Mouse (Mus musculus) cerebellum, adult 9-10 months (tissue): ENCODE measurements around the gene Tmem131.

Experiments
- DNase-seq: peaks from one replicate; pipeline ENCODE4 v3.0.0; 2022

Tmem131 gene

DNA sequence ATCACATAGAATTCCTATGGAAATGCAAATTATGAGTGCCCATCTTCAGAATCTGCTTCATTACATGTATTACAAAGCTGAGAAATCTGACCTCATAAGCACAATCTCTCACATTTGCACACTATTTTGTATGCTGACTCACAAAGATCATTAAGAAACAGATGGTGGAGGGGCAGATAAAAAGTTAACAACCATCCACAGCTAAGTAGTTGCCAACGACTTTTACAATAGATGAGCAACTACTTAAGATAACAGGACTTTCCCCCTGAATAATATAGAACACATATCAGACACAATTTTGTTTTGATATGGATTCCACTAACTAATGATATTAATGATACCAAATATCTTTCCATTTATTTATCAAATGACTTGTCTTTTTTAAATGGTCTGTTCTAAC, 66.3 kb downstream of the Tmem131 start:
- DNase-seq, result no peak

DNA sequence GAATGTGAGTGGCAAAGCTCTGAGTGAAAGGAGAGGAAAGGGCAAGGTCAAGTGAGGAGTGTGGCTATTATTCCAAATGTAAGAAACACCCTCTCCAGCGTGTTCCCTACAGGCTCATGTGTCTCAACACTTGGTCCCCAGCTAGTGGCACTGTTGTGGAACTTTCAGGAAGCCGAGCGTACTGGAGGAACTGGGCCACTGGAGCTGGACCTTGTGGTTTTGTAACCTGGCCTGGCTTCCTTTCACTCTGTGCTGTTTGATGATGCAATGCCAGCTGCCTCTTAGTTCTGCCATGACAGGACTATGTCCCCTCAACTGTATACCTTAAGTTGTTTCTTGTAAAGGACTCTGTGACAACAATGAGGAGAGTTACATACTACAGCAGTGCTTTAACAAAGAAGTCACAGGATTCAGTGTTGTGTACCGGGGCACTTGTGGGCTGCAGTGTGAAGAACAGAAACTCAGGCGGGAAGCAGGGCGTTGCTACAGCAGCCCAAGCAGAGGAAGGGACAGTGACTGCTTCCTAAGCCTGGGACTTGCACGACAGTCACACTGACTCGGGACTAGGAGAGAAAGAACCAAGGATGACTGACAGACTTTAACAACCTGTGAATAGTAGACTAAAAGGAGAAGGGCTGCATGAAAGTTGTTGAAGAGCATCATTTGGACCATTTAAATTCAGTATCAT, 68.4 kb downstream of the Tmem131 start:
- no peak for DNase-seq

DNA sequence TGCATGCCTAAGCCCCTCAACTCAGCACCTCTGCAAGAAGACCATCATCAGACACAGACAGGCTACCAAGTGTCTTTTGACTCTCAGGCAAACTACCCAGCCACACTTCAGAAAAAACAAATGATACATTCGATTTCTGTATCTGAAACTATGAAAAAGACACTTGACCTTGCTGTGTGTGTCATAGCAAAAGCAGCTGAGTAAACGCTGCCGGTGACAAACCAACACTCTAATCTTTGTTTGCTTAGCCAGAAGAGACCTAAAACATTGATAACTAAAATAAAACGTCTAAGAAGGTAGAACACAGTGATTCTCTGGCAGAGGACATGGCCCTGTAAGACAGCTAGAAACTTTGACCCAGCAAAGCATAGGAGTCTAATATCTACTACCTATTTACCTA, 72.2 kb downstream of the Tmem131 start:
- no peak for DNase-seq

DNA sequence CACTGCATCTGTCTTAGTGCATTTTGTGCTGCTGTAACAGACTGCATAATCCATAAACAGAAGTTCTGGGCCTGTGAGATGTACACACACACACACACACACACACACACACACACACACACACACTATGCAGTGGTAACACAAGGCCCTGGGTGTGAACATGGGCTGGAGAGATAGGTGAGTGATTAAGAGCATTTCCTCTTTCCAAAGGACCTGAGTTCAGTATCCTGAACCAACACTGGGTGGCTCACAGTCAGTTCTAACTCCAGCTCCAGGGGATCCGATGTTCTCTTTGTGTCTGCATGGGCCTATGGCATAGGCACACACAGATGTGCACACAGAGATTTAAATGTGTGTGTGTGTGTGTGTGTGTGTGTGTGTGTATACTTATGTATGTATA, 72.9 kb downstream of the Tmem131 start:
- no peak for DNase-seq

DNA sequence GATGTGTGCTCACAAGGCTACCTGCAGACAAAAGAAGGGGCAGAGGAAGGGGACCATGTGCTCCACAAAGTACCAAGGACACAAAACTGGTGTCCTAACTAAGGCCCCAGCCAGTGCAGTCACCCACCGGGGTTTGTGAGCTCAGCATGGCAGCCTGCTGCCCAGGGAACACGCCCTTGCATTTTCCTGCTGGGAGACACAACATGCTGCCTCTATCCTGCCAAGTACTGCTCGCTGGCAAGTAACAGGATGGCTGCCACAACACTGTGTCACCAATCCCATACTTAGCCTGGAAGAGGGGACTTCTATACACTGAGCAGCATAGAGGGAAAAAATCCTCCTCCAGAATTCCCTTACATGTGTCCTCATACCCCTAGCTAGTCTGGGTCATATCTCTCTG, 78.7 kb downstream of the Tmem131 start:
- DNase-seq, result peak; percentile 58

DNA sequence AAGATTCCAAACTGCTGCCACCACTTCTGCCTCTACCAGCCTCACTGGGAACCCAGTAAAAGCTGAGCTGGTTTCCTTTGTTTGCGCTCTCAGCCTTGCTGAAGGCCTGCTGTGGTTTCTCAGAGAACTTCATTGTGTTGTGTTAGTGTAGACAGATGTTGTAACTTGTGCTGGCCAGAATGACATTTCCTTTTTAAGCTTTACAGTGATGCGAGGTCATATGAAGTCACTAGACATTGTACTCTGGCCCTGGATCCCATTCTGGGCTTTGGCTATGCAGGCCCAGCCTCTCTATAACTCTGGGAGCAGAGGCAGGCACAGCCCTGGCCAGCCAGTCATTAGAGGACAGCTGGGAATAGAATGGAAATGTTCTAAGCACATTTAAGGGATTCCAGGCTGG, 81.7 kb downstream of the Tmem131 start:
- no peak for DNase-seq

DNA sequence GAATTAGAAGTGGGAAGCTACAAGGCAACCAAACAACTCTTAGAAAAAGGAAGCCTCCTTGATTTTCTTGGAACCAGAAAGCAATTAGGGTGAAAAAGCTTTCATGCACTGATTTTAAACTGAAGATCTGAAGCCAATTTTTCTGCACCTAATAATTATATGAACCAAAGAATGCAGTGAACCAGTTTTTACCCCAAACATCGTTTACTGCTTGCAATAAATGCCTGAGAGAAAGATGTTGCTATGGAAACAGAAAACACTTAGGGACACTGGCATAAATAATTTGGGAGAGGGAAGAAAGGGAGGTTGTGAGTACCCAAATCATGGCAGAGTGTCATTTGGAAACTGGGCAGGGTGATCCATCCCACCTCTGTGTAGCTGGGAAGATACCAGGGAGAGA, 82.6 kb downstream of the Tmem131 start:
- DNase-seq, result no peak

DNA sequence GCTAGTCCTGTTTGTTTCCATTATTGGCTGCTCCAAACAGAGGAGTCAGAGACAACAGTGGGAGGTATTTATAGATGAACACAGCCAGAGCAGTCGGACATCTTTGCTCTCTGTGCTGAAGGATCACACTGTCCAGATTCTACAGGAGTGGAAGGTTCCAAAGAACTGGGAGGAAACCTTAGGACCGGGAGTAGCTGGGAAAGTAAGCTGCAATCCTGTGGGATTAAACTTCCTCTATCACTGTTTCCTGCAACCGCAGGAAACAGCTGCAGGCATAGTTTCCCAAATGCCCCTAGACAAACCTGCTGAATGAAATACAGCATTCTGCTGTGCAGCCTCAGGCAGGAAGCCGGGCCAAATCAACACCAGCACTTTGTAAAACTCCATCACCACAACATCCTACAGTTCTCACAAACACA, 83.0 kb downstream of the Tmem131 start:
- no peak for DNase-seq

DNA sequence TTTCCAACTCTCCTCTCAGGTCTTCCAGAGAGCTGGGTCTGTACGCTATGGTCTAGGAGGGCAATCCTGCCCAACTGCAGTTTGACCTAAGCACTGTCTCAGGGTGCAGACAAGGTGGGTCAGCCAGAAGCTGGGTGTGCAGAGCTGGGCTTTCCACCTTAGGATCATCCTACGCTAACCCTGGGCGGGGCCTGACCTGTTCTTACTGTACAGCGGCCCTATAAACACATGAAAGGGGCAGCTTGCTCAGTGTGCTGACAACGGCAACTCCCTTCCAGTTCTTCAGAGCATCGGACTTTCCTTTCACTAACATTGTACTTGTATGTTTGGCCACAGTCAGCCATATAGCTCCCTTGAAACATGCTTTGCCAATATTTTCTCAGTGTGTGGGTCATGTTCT, 86.4 kb downstream of the Tmem131 start:
- DNase-seq, result no peak

DNA sequence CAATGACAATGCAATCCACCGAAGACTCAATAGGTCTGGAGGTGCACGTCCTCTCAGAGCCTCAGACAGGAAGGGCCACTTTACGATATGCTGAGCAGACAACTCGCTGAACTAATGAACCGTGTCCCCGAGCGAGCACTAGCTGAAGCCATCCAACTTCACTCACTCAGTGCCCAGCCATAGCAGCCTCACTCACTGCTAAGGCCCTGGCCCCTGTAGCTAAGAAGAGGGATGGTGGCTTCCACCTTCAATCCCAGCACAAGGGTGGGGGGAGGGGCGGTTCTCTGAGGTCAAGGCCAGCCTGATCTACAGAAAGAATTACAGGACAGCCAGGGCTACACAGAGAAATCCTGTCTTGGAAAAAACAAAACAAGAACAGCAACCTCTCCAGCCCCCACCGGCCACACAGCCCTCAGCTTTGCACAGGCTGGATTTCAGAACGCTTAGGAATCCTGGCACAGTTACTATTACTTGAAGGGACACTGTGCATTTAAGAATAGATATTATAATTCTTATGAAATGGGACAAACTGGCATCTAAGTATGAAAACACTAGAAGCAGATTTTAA, 89.2 kb downstream of the Tmem131 start:
- DNase-seq, result no peak

DNA sequence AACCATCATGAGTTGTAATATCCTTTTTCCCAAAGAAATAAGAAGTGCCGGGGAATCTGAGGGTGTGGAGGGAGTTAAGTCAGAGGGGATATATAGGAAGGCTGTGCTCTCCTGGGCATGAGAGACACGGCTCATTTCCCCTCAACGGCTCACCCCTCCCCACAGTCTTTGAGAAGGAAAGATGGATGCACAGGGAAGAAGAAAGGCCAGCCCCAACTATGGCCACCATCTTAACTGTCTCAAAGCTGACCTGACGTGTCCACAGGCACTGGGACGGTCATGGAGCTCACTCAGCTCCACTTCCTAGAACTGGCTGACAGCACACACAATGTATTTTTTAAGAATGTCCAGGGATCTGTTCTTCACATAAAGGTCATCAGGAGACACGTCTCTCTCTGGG, 91.4 kb downstream of the Tmem131 start:
- no peak for DNase-seq

DNA sequence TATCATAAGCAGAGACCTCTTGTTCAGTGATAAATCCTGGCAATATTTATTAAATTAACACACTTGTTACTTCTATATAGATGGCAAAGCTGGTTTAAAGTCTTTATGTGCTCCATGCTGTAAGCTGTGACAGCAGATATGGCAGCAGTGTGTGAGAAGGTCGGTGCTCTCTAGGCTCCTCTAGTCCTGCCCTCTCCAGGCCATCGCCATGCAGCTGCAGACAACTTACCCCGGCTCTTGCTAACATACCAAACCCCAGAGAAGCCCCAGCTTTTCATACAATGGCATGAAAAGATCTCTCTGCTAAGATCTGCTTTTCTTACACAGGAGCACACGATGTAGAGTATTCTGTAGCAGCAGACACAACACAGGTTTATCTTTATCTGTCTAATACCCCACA, 92.1 kb downstream of the Tmem131 start:
- DNase-seq, result no peak

DNA sequence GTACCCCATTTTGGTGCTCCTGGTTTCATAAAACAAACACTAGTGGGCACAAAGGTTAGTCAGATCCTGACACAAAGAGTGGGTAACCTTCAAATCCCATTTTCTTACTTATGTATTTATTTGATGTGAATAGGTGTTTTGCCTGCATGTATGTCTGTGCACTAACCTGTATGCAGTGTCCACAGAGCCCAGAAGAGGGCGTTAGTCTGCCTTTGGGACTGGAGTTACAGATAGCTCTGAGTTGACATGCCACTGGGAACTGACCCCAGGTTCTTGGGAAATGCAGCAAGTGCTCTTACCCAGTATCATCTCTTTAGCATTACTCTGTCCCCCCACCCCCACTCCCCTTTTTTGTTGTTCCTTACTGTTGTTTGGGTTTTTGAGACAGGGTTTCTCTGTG, 95.4 kb downstream of the Tmem131 start:
- no peak for DNase-seq

DNA sequence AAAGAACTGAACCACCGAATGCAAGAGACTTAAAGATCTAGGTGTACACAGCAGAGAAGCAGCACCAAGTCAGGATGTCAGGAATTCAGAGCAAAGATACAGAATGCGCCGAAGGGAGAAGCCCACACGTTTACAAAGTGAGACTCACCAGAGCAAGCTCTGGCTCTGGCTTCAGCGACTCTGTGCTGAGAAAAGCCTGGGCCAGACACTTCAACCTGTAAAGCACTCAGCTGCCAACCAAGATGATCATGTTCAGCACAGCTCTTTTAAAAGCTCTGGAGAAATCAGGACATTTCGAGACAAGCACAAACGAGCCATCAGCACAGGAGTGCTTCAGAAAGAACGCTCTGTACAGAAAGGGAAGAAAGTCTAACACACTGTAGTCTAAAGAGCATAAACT, 96.2 kb downstream of the Tmem131 start:
- no peak for DNase-seq

DNA sequence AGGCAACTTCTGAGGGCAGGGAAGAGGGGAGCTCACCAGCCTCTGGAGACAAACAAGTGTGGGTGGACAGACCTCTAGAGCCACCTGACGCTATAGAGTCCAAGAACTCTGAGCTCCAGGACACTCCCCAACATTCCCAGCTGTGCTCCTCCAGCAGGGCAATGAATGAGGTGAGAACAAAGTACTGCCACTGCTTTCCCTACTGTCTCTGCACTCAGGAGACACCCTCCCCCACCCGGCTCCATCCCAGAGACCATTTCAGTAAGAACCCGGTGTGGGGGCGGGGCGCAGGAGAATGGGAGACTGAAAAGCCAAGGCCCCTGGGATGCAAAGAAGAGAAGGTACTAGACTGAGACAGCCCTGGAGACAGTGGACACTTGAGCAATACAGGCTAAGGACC, 98.4 kb downstream of the Tmem131 start:
- no peak for DNase-seq

DNA sequence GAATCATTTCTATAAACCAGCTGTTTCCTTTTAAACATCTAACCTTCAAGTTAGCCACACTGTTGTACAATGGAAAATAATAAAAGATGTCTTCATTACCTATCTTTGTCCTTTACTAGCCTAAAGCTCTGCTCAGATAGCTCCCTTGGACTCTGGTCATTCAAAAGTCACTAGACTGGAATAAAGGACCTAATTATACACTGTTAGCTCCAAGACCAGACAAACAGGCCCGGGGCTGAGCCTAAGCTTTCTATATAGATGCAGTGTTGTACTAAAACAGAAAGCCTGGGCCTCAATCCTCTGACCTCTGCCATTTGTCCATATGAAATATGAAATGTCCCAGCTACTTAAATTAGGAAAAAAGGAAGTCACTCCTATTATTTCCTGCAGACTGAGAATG, 101.7 kb downstream of the Tmem131 start:
- DNase-seq, result no peak

DNA sequence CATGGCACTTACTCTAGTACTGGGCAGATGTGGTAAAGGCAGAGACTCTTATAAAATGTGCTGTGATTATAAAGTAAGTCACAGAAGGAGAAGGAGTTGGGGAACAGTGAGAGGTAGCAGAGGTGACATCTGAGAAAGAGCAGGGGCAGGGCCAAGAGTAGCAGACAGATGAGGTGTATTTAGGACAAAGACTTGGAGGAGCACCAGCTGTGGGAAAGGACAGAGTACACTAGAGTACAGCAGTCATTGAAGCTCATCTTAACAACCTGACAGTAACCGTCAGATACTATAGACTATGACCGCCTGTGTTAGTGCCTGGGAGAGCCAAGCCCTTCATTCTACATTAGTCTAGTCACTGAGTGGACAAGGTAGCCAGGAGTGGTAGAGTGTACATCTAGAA, 102.5 kb downstream of the Tmem131 start:
- no peak for DNase-seq

DNA sequence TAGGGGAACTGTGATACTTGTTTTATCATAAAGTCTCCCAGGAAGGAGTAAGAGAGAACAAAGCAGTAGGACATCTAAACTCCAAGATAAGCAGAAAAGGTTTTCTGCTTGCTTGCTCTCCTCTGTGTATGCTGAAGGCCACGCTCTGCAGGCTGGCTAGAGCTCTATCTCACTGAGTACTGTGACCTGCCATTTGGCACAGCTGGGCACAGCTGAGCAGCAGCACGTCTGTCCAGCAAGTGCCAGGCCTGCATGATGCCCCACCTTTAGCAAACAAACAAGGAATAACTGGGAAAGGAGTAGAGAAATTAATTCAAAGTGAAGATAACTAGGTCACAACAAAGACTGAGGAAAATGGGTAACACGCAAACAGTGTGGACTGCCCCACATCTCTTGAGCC, 103.6 kb downstream of the Tmem131 start:
- no peak for DNase-seq

DNA sequence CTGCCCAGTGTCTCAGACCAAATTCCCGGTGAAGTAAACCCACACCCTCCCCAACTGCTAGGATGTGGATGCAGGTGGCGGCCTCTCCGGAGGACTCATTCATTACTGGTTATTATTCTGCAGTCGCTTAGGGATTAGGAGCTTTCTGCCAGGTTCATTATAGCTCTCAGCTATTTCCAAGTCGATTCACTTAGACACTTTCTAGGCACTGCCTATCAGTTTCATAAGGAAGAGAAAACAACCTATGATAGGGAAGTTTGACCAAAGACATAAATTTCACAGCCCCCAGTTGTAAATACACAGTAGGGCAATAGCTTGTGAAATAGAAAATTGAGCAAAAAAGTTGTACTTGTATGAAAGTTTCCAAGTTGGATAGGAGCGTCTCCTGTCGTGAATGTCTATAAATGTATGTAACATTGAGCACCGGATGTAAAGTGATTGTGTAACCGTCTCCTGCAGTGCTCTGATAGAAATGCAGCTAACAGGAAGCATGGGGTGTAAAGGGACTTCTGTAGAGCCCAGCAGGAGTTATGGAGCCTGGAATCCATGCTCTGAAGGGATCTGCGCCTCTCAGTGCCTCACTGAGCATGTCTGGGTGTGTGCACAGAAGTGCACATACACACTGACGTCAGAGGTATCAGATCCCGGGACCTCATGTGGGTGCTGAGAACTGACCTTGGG, 107.1 kb downstream of the Tmem131 start:
- DNase-seq, result no peak

DNA sequence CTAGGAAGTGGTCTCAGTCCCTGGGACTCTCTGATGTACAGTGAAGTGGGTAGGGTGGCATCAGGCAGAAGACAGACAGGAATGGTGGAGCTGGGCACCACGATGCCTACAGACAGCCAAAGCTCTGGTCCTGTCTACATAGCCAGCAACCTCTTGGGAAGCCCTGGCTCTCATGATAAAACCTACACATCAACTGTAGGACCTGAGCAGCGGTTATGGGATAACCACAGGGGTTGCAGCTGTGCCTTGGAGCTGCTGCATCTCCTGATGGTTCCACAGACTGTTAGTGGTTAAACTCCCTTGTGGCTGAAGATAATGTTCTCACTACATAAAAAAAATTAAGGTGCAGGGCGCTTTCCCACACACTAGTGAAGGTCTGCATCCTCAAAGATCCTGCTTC, 107.9 kb downstream of the Tmem131 start:
- no peak for DNase-seq

DNA sequence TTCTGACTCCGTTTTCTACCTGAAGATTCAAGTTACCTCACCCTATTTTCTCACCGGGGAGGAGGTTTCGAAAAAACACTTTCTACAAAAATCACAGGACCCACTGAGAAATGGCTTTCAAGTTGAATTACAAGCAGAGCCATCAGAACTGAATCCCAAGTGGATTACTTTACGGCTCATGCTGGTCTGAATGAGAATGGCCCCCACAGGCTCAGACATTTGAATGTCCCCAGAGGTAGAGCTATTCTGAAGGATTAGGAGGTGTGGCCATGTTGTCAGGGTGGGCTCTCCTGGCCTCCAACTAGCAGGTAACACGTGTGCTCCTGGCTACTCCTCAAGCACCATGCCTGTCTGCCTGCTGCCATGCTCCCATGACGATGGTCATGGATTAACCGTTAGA, 109.4 kb downstream of the Tmem131 start:
- no peak for DNase-seq

DNA sequence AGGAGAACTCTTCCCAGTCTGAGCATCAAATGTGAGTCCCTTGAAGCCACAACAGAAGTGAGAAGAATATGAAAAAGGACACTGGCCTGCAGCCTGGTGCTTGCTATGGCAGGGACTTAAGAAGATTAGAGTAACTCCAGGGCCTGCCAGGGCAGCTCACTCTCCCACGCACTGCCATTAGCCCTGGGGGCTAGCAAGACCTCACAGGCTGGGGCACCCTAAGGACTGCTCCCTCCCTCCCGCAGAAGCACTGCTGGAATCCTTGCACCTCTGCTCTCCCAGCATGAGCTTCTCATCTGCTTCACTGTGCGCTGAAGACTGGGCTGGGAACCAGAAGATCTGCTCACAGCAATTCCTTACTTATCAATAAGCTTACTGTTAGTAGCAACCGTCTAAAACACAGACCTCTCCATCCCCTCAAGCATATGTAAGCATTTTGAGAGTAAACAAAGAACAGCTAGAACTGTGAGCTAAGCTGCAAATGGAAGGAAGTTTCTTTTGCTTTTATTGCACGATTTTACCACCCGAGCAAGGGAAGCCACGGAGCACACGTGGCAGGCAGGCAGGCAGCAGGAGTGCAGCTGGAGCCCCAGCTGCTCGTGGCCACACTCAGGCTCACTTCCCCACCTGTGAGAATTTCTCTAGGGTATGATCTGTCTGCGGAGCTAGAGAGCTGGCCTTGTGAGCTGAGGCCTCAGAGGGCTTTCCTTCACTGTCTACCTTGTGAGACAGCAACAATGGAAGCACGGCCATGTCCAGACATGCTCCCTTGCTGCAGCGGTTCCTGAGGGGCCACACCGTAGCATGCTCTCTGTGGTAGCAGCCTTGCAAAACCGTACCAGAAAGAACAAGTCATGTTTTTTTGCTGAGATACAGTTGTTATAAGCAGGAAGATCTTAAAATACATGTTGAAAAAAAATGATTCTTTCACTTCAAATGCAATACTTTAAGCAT, 112.3 kb downstream of the Tmem131 start:
- DNase-seq, result no peak

DNA sequence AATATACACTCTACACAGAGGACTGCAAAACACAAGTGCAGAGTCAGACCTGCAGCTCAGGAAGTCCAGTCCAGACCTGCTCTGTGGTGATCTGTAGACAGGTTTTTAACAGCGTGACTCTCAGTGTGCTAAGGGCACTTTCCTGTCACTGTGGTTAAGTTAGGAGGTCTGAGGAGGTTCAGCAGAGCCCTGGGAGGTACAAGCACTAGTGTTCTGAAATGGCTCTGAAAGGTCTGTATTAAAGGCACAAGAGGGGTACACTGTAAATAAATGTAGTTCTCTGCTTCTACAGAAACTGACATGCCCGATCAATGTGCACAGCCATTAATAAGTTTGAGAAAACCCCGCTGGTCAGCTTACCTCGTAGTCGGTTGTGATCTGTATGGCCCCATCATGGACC, 119.1 kb downstream of the Tmem131 start:
- no peak for DNase-seq

DNA sequence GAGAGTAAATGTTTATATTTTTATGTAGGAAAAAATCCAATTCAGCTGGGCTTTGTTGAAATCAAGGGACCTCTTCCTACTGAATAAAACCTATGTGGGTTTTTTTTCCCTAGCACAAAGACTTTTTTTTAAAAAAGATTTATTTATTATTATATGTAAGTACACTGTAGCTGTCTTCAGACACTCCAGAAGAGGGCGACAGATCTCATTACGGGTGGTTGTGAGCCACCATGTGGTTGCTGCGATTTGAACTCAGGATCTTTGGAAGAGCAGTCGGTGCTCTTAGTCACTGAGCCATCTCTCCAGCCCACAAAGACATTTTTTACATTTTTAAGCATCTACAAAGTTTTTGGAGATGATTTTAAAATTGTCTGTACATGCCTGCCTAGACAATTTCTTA, 121.5 kb downstream of the Tmem131 start:
- peak; percentile 9 for DNase-seq
